Mouse (Mus musculus): ENCODE measurements around the gene Eef1e1. TPM values are rescaled to one million over a fixed set of nuclear protein-coding genes. Genes with fewer than 3 reads are reported as not detected.

Eef1e1 gene
- total RNA-seq, 2 experiments from 2014 or later = 31.1 to 32.7 TPM

Other genes with a start within 250 kb of the Eef1e1 start
- gene Txndc5, start 130.2 kb downstream of the Eef1e1 start, total RNA-seq (2021) = 10 to 100 TPM; 52.1 to 53.1 TPM
- 10 to 100 TPM; 11.9 to 12.1 TPM for gene Bloc1s5, start 23.9 kb downstream of the Eef1e1 start, total RNA-seq (2021)